Mouse (Mus musculus) kidney, postnatal 36 days (tissue): ENCODE data around the gene Cd200r3.

Source experiments
- DNase-seq, 2 experiments: peaks; one replicate each; pipeline ENCODE4 v3.0.0; 2021 to 2022; ENCODE audit warnings: mixed read lengths in 2 of 2

The Cd200r3 gene

DNA sequence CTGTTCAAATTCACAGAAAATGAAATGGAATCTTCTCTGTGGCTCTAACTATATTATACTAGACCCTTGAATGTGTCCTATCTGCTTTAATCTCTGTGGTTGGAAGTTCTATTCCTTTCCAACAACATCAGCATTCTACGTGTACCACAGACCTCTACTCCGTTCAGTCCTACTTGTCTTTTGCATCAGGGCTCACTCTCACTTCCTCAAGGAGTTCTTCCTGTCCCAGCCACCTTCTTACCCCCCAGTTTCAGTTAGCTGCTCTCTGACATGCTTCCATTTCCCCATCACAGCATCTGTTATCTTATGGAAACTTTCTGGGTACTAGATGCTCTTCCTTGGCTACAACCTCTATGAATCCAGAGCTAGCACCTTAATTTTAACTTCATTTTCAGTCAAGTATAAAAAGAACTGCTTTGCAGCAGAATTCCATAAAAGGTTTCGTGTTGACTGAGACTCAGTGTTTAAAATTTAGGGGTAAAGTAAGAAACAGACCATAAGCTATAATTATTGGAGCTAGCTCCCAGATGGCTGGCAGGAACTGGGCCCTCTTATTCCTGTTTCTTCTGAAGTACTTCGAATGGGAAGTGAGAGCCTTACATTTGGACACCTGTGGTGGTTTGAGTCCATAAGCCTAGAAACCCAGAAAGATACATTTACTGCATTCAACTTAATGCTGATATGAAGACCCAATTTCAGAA lies 50.0 kb downstream of the Cd200r3 start:
- DNase-seq: no peak

DNA sequence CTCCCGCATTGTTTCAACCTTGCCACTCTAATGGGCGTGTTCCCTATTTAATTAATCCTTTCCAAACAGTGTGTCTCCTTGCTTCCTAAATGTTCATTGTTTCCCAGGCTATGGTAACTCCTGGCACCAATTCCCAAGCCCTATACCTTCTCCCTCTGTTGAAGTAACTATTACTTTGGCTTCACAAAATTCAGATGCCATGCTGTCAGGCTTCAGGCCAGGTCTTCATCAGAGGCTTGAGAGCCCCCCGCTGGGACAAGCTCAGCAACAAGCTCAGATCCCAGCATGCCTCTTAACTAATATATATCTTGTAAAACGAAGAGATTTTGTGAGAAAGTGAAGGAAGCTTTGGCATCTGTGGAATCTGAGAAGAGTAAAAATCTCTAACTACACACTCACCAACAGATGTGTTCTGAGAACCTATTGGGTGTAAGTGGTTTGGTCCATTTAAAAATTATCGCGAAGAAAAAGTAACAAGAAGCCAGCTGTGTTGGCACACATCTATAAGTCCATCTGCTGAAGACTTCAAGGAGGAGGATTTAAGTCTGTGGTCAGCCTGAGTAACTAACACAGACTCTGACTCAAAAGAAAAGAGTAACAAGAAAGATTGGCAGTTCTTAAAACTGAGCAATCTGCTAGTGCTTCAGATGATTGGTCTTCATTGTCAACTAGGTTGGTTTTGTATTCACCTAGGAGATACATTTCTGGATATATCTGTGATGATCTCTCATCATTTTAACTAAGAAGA lies 50.9 kb downstream of the Cd200r3 start:
- no peak for DNase-seq

DNA sequence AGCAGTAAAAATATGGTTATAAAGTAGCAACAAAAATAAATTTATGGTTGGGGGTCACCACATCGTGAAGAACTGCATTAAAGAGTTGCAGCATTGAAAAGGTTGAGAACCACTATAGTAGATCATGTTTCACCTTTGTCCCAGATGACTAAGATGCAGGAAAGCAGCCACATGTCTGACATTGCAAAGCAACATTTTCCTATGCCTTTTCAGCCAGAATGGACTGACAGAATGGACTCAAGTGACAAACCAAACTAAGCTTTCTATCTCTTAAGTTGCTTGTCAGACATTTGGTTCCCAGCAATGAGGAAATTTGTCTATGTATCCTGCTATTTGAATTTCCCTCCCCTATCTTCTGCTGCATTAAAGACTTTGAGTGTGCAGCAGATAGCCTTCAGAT lies 51.6 kb downstream of the Cd200r3 start:
- no peak for DNase-seq

DNA sequence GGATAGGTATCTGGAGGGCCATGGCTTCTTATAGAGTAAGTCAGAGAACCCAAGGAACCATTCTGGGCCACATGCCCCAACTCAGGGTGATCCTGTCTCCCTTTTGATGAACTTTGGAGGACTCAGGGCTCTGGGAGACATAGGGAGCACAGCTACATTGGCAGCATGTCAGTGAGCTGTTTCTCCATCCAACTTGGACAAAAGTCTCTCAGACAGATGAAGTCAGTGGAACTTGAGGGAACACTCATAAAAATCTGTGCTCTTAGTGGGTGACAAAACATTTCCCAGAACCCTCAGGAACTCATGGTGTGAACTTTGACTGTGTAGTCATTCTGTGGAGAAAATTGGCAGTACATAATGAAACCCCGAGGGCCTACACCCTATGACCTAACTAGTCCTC lies 53.2 kb downstream of the Cd200r3 start:
- no peak for DNase-seq

DNA sequence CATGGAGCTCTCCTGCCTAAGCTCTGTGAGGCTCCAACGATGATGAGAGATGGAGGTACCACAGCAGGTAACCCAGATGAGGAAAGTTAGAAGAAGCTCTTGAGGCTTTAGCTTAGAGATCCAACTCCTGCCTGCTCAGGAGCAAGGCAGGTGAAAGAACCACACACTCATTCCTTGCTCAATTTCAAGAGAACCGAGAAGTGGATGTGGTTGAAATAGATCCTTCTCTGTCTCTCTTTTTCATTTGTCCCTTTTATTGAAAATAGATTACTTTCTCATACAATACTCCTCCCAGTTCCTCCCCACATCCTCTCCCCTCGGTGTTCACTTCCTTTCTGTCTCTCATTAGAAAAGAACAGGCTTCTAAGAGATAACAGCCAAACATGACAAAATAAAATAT lies 56.1 kb downstream of the Cd200r3 start:
- no peak for DNase-seq

DNA sequence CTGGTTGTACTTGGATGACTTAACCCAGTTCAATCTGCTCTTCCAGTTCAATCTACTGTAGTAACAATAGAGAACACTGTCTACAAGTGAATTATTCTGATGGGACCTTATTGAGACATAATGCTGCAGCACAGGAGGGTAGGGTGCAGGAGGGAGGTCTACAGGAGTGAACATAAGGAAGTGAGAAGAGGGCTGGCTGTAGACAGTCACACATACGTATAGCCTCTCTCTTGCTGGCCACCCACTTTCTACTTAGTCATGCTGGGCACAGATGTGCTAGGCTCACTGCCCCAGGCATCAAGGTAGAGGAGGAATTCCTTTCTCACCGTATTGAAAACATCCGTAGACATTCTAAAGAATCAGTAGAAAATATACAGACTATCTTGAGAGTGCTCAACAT lies 61.0 kb downstream of the Cd200r3 start:
- DNase-seq: no peak

DNA sequence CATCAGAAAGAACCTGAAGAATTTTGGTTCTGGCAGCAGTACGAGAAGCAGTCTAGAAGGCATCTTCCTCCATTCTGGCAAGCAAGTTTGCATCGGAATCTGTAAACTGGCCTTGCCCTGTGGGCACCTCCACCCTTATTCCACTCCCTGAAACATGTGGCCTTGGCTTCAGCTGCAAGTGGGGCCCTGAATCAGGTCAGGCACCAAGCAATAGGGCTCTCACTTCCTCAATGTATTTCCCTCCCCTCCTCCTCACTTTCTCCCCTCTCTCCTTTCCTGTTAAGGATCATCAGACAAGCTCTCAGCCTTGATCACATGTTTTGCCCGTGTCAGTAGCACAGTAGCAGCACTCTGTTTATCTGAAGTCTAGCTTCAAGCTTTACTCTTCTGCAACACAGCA lies 61.8 kb downstream of the Cd200r3 start:
- DNase-seq: no peak

DNA sequence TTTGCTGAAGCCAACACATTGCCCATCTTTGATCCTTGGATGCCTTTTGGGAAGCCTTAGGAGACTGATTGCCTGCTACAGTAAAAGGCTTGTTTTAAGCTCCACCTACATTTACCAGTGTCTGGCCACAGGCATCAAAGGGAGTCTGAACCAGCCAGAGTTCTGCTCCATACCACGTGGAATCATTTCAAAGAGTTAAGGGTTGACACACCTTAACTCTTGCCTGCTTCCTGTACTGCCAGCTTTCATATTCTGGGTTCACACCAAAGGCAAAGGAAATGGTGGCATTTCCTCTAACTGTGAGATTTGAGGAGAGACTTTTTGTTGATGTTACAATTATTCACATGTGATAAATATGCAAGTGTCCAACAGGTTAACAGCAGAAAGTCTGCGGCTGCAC lies 63.5 kb downstream of the Cd200r3 start:
- DNase-seq: no peak

DNA sequence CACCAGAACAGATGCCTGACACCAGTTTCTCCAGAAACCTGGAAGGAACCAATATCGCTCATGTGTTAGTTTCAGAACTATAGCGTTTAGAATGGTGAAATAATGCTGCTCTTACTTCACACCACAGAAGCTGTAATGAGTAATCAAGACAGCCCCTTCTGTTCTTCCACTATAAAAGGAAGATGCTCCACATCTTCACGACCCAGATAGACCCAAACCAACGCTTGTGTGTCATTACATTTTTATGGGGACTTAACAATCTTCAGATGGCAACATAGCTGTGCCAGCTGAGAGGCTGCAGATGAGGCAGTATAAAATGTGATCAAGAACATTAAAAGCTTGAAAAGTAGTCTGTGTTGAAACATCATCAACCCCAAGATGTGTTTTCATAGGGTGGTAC lies 64.3 kb downstream of the Cd200r3 start:
- DNase-seq: no peak

DNA sequence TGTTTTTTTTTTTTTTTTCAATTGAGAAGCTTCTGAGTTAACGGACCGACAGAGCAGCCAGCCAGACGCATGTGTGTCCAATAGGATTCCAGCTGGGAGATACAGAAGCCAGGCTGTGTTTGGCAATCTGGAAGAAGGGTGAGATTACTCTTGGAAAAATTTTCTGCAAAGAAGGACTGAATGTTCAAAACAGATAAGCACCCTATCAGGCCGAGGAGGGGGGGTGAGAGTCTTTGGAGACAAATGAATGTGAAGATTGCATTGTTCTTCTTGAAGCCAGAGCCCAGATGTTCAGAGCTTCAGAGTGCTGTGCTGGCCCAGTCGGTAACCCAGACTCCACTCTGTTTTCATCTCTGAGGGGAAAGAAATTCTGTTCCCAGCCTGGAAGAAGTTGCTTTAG lies 66.2 kb downstream of the Cd200r3 start:
- peak in 1 of 2 experiments; percentile 11 for DNase-seq

DNA sequence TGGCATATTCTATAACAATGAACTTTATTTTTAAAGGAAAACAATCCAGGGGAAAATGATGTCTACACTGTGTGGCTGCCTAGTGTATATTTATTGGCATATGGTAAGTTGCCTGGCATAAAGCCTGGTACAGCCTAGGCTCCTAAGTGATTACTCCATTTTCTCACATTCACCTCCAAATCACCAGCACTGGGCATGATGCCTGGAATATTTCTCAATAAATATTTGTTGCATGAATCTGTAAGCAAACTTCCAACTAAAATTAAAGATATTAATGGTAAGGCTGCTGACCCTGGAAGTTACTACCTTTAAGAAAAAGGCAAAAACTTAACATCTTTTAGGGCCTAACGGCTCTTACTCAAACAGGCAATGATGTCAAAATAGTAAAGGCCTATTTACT lies 72.1 kb downstream of the Cd200r3 start:
- DNase-seq: no peak

DNA sequence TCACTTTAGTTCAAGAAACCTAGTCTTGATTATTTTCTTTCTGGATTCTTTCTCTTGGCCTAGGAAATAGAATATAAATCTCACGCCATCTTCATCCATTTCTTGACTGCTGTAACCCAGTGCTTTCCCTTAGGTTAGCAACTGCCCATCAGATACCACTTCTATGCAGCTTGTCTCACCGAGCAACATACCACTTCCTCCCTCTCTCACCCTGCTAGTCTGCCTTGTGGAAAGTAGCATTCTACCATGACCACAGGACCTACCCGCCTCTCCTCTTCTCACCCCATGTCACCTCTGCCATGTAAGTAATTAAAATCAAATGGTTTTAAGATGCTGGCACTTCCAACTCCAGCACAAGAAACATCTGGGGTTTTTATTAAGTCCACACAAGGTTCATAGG lies 73.0 kb downstream of the Cd200r3 start:
- DNase-seq: no peak

DNA sequence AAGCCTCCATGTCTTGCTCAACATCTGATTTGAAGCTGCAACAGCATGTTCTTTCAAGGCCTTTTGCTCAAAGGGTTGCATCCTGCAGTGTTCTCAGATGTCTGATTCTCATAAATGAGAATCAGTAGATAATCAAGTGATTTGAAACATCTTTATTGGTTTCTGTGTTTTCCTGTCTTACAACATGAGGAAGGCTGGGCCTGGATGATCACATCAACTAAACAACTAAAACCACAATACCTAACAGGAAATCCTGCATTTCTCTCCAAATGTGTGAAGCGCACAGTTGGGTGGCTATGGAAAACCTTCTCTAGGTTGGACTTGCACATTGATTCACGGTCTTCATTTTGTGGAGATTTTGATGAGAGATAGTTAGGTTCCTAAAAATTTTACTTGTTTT lies 75.4 kb downstream of the Cd200r3 start:
- DNase-seq: no peak

DNA sequence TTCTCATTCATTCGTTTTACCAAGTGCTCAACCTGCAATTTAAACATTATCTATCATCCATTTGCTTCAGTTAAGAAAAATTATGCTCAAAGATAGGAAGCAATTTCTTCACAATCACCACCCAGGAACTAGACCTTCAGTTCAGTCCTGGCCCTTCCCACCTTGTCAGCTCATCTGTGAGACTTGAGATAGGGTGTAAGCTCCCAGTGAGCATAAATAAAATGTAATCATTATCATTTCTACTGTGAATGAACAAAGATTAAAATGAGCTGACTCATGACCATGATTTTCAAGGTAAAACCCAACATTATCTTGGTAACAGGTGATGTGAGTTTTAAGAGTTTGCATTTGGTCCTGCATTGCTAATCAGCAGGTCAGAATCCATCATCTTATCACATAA lies 76.6 kb downstream of the Cd200r3 start:
- DNase-seq: no peak

DNA sequence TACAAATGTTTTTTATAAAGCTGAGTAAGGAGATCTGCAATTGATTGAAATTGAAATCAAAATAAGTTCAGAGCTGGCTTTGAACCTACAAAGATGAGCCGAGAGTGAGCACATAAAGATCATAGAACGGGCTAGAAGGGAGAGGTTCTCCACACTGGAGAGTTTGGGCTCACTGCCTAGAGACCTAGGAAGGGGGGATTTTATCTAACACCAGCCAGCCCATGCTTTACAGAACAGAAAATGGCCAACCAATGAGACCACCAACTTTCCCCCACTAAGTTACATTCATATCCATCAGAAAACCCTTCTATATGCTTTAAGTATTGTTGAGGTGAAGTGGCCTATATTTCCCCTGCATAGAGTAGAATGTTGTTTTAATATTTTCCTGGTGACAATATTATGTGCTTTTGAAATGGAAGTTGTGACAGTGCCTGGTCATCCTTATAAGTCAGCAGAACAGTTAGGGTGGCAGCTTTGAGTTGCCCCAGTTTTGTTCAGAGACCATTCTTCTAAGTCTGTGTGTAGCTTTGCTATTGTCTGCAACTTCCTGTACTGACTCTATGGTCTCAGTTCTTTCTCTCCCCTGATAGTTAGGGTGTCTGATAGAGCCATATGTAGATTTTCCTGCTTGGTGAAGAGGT lies 77.3 kb downstream of the Cd200r3 start:
- no peak for DNase-seq

DNA sequence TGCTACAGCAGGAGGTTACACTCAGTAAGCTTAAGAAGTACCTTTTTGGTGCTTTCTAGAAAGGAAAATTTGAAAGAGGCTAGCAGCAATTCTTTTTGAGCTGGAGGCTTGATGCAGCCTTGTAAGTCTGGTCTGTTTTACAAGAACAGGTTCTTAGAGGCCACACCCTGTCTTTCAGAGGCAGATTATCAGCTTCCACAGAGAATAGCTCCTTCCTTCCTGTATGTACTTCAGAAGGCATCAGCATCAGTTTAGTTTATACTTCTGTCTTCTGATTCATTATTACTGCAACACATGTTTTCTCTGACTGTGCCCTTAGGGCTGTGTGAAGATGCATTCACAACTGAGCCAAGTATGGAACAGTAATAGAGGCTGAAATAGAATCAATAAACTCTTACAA lies 78.0 kb downstream of the Cd200r3 start:
- DNase-seq: no peak

DNA sequence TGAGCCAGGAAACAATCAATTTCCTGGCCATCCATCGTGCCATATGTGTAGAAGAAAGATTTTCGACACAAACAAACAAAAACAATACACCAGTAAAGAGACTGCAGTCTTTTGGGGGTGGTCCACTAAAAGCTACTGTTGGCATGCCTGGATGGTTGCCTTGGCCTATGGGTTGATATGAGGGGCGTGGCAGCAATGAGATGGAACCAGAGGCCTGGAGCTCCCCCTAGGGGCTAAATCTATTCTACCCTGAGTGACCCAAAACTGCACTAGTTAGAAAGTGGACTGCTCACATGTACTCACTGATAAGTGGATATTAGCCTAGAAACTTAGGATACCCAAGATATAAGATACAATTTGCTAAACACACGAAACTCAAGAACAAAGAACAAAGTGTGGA lies 80.4 kb downstream of the Cd200r3 start:
- DNase-seq: peak; percentile 38 to 69

DNA sequence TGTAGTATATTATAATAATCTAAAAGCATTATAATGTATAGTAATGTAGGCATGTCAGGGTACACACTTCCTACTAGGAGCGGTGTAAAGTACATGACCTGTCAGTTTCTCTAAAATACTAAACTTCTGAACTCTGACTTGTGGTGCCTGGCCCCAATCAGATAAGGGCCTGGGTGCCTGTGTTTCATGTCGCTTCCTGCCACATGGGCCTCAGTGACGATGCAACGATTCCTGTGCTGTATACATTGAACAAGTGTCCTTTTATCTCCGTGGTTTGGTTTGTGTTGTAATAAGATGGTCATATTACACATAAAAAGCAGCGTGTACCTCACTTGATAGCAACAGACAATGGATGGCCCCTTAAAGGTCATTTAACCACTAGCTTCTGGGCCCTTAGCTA lies 81.8 kb downstream of the Cd200r3 start:
- DNase-seq: no peak

DNA sequence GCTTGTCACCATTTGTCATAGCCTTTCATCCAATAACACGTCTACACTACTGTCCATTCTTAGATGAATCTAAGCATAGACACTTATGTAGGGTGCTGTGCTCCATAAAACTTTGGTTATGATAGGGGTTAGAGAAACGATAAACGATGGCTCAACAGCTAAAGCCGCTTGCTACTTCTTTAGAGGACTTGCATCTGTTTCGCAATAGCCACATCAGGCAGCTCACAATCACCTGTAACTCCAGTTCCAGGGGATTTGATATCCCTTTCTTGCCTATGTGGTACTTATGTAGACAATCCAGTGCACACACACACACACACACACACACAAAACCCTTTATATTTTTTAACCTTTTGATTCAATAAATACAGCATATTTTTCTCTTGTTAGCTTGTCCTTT lies 85.6 kb downstream of the Cd200r3 start:
- DNase-seq: no peak

DNA sequence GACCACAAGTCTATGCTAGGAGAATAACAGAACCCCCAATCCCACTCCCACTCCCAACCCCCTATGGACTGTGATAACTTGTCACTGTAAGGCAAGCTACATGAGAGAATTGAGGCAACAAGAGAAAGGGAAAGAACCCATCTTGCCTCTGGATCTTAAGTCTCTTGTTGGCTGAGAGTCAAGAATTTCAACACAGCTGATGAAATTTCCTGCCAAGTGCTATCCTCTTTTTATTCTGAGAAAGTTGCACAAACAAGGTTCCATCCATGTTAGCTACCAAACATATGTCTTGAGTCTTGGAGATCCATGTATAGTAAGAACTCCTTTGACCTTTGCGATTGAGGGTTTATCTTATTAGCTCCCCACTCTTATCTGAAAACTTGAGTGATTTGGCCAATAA lies 86.0 kb downstream of the Cd200r3 start:
- peak in 1 of 2 experiments; percentile 4 for DNase-seq

DNA sequence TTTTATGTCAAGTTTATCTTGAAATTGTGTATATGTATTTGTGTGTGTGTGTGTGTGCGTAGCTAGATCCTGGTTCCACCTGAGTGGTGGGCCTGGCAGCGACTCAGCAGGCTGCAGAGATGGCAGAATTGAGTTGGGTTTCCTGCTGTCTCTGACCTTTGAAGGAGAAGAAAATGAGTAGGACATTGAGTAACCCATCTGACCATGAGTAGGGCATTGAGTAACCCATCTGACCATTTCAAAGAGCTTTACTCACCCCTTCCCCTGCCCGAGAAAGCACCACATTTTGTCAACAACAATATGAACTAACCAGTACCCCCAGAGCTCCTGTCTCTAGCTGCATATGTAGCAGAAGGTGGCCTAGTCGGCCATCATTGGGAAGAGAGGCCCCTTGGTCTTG lies 86.6 kb downstream of the Cd200r3 start:
- DNase-seq: no peak

DNA sequence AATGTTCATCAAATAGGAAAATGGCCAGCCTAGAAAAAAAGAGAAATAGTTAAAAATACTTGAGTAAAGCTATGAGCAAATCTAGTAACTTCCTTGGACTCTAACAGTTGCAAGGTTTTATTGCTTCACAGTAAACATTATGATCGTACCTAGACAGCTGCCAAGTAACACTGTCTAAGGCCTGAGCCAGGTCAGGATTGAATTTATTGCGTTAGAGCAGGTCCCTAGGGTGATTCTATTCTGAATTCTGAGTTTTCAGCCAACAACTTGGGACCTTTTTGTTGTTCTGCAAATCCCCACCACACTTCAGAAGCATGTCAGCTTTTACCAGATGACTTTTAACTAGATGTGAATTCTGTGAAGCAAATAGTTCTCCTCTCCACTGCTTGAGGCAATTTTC lies 87.3 kb downstream of the Cd200r3 start:
- peak in 1 of 2 experiments; percentile 6 for DNase-seq
